Mouse (Mus musculus) ES-Bruce4 (cell line): ENCODE results near the gene Kctd10. TPM values are rescaled to one million over a fixed set of nuclear protein-coding genes. Genes with fewer than 3 reads are reported as not detected.

ENCODE experiments used
- H3K27ac ChIP-seq: 2 replicates; pipeline ENCODE4 v1.5.1; 2012; ENCODE audit warnings: low read length, inconsistent platforms; ENCODE audit not compliant: insufficient read depth
- H3K27me3 ChIP-seq: 2 replicates; pipeline ENCODE4 v1.6.1; 2012; ENCODE audit warnings: mild to moderate bottlenecking, low read length, inconsistent platforms; ENCODE audit not compliant: control insufficient read depth, poor library complexity, insufficient read depth, severe bottlenecking
- H3K36me3 ChIP-seq: 2 replicates; pipeline ENCODE4 v1.6.1; 2012; ENCODE audit warnings: inconsistent platforms, mild to moderate bottlenecking, low read length, moderate library complexity; ENCODE audit not compliant: control insufficient read depth, poor library complexity, insufficient read depth, severe bottlenecking
- H3K4me1 ChIP-seq: one replicate; pipeline ENCODE4 v1.8.1; 2011; ENCODE audit warnings: low read length; ENCODE audit not compliant: control insufficient read depth, insufficient read depth
- H3K4me3 ChIP-seq: 2 replicates; pipeline ENCODE4 v1.5.1; 2011; ENCODE audit warnings: low read depth, mild to moderate bottlenecking, low read length
- H3K9ac ChIP-seq: 2 replicates; pipeline ENCODE4 v1.6.1; 2012; ENCODE audit warnings: low read depth, mild to moderate bottlenecking, inconsistent platforms; ENCODE audit not compliant: poor library complexity, severe bottlenecking
- H3K9me3 ChIP-seq: replicated peaks from 2 replicates; pipeline ENCODE4 v1.6.1; 2012; ENCODE audit warnings: mild to moderate bottlenecking, low read length, inconsistent platforms; ENCODE audit not compliant: control insufficient read depth, poor library complexity, insufficient read depth, severe bottlenecking
- CTCF ChIP-seq: IDR thresholded peaks from one replicate; pipeline ENCODE4 v1.8.1; 2011; ENCODE audit warnings: low read depth, low read length
- EP300 ChIP-seq: IDR thresholded peaks from 2 replicates; pipeline ENCODE4 v1.6.1; 2011; ENCODE audit warnings: low read depth, low read length; ENCODE audit not compliant: insufficient read depth
- POLR2A ChIP-seq: IDR thresholded peaks from one replicate; pipeline ENCODE4 v1.8.1; 2011; ENCODE audit warnings: low read length; ENCODE audit not compliant: insufficient read depth
- polyA plus RNA-seq: library from polyadenylated mRNA; stranded (reverse); fragments of >200 nt; gene quantifications from 2 replicates; pipeline ENCODE4 v1.2.4, GENCODE M21; 2011; ENCODE audit warnings: low read depth; ENCODE audit not compliant: missing spikeins, insufficient read depth, insufficient read length

Kctd10 gene
- polyA plus RNA-seq, 1 experiment = 60.4 TPM

GRCm38 (mm10) chr5:114374409-114375213, 5.7 kb downstream of the Kctd10 start:
- Histone ChIP-seq H3K9ac (no peak overlapping the region), H3K9me3 (no peaks in the 10 kb centered on the region), H3K4me3 (no peak overlapping the region), H3K36me3 (no peaks in the 10 kb centered on the region), H3K27me3 (no peaks in the 10 kb centered on the region), H3K4me1 (peaks cover 10% of the 10 kb centered on the region), H3K27ac (no peak overlapping the region)
- TF ChIP-seq POLR2A (no peak), CTCF (no peak), EP300 (no peak)

GRCm38 (mm10) chr5:114373581-114373980, 6.7 kb downstream of the Kctd10 start:
- Histone ChIP-seq H3K9ac (no peak overlapping the region), H3K27ac (no peak overlapping the region), H3K4me1 (peaks cover 10% of the 10 kb centered on the region), H3K4me3 (no peak overlapping the region), H3K27me3 (no peaks in the 10 kb centered on the region), H3K36me3 (no peaks in the 10 kb centered on the region), H3K9me3 (no peaks in the 10 kb centered on the region)
- TF ChIP-seq POLR2A = no peak
- no peak for TF ChIP-seq EP300
- no peak for TF ChIP-seq CTCF

GRCm38 (mm10) chr5:114373174-114373573, 7.1 kb downstream of the Kctd10 start:
- no peaks in the 10 kb centered on the region for H3K27me3 ChIP-seq
- H3K9me3 ChIP-seq = no peaks in the 10 kb centered on the region
- no peak overlapping the region for H3K9ac ChIP-seq
- H3K27ac ChIP-seq = no peak overlapping the region
- no peaks in the 10 kb centered on the region for H3K36me3 ChIP-seq
- TF ChIP-seq EP300 (no peak), CTCF (no peak), POLR2A (no peak)
- no peak overlapping the region for H3K4me3 ChIP-seq
- peaks cover 10% of the 10 kb centered on the region for H3K4me1 ChIP-seq

GRCm38 (mm10) chr5:114372565-114372964, 7.7 kb downstream of the Kctd10 start:
- H3K4me3 ChIP-seq = no peak overlapping the region
- H3K36me3 ChIP-seq = no peaks in the 10 kb centered on the region
- TF ChIP-seq CTCF (no peak), EP300 (no peak), POLR2A (no peak)
- no peak overlapping the region for H3K9ac ChIP-seq
- H3K4me1 ChIP-seq = peaks cover 10% of the 10 kb centered on the region
- H3K27me3 ChIP-seq = no peaks in the 10 kb centered on the region
- H3K9me3 ChIP-seq = no peaks in the 10 kb centered on the region
- no peak overlapping the region for H3K27ac ChIP-seq

- TF ChIP-seq POLR2A (no peak), CTCF (no peak), EP300 (no peak)
- Histone ChIP-seq H3K36me3 (peaks cover 3% of the 10 kb centered on the region; the same call in 1 of the 2 replicates), H3K27ac (no peak overlapping the region), H3K9ac (no peak overlapping the region), H3K9me3 (no peaks in the 10 kb centered on the region), H3K4me1 (peaks cover 10% of the 10 kb centered on the region), H3K27me3 (no peaks in the 10 kb centered on the region), H3K4me3 (no peak overlapping the region)
Measured at GRCm38 (mm10) chr5:114371731-114372473, 8.4 kb downstream of the Kctd10 start.

- TF ChIP-seq EP300 (no peak), CTCF (no peak)
- peaks cover 10% of the 10 kb centered on the region for H3K4me1 ChIP-seq
- no peak overlapping the region for H3K4me3 ChIP-seq
- no peak overlapping the region for H3K27ac ChIP-seq
- no peaks in the 10 kb centered on the region for H3K9me3 ChIP-seq
- no peak overlapping the region for H3K9ac ChIP-seq
- H3K27me3 ChIP-seq = no peaks in the 10 kb centered on the region
- peaks cover 4% of the 10 kb centered on the region; the same call in 1 of the 2 replicates for H3K36me3 ChIP-seq
Measured at GRCm38 (mm10) chr5:114371331-114371730, 9.0 kb downstream of the Kctd10 start.
